Mouse (Mus musculus): ENCODE results near the gene Olfr1112. TPM values are rescaled to one million over a fixed set of nuclear protein-coding genes. Genes with fewer than 3 reads are reported as not detected.
"Not testable (repeated sequence)": the region's sequence is repeated elsewhere in the genome, so short reads cannot be mapped to it uniquely, and the experiment has no call there.

Olfr1112 gene
- not detected in 2 replicates for polyA plus RNA-seq (2015; fragmentation: Nextera tagmentation; extraction: Ambion mirVana)

DNA sequence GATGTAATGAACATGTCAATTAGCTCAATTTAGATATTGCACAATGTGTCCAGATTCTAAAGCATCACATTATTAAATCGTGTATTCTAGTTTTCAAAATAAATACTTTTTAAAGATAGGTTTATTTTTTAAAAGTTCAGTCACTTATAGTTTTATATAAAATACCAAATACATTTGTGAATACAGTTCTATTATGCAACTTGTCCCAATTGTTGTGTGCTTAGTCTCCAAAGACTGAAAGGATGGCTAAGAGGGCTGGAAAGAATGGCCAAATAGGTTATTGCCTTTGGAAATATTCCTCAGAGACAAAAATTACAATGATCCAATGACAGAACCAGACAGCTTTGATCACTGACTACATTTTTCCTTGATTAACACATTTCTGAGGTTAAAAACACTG is at the start of gene Olfr1112:
Gene Olfr1112, plus strand, starts transcription at position 301 of the 400 bp plus-strand sequence.
- Histone ChIP-seq H3K9me3 (ENCODE audit: control insufficient read depth, low read length) (no peaks in the 10 kb centered on the region), H3K4me2 (ENCODE audit: low read depth, low read length) (no peak within 1 kb of the TSS), H3K27ac (ENCODE audit: low read length) (no peak within 1 kb of the TSS), H3K4me3 (ENCODE audit: low read length) (no peak within 1 kb of the TSS), H3K9ac (ENCODE audit: low read depth, low read length) (no peak within 1 kb of the TSS), H3K4me1 (ENCODE audit: control insufficient read depth, insufficient read depth, low read length) (no peaks in the 10 kb centered on the region), H3K36me3 (ENCODE audit: control insufficient read depth, insufficient read depth, low read length) (no peaks in the 10 kb centered on the region), H3K27me3 (replicated peaks; ENCODE audit: control insufficient read depth, insufficient read depth, low read length) (no peaks in the 10 kb centered on the region)
- ATAC-seq = no peak
- WGBS = 82% methylated on average over 1 of the region's 1 CpGs

DNA sequence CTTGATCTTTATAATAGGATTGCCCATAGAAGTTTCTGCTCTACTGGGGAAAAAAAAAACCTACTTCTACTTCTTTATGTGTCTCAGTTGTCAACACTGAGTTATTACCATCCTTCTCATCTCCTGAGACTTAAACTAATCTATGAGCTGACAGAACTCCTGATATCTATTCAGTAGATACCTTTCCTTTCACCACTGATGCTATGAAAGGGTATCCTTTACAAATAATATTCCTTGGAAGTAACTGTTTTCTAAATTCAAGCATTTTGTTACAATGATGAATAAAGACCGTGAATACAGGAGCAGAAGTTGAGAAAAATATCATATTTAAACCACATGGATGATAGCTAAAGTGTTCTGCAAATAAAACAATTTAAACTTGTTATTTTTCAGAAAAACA is 47.4 kb upstream of the Olfr1112 start, which contains the start of gene Olfr1110:
Gene Olfr1110, minus strand, starts transcription at position 101 of the 400 bp plus-strand sequence.
- no peaks in the 10 kb centered on the region for H3K9me3 ChIP-seq (ENCODE audit: control insufficient read depth, low read length)
- no peaks in the 10 kb centered on the region for H3K4me1 ChIP-seq (ENCODE audit: control insufficient read depth, insufficient read depth, low read length)
- no peak within 1 kb of the TSS for H3K4me3 ChIP-seq (ENCODE audit: low read length)
- no peaks in the 10 kb centered on the region for H3K27me3 ChIP-seq (replicated peaks; ENCODE audit: control insufficient read depth, insufficient read depth, low read length)
- no peak within 1 kb of the TSS for H3K4me2 ChIP-seq (ENCODE audit: low read depth, low read length)
- no peak within 1 kb of the TSS for H3K27ac ChIP-seq (ENCODE audit: low read length)
- 71% methylated on average over 1 of the region's 1 CpGs for WGBS
- ATAC-seq = no peak
- no peaks in the 10 kb centered on the region for H3K36me3 ChIP-seq (ENCODE audit: control insufficient read depth, insufficient read depth, low read length)
- H3K9ac ChIP-seq (ENCODE audit: low read depth, low read length) = no peak within 1 kb of the TSS

DNA sequence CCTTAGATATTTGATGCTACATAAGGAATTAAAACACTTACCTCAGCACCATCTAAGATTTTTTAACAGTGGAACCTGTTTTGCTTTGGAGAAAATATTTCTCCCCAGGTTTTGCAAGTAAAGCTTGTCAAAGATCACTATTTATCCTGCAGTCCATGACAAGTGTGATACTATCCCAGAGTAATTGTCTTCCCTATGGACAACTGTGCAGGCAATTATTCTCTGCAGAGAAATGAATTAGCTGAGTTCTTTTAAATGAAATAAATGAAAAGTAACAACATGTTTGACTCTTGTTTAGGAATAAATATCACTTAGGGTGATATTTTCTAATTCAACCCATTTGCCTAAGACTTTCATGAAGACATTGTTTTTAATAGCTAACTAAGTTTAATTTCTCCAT is 35.1 kb upstream of the Olfr1112 start, which contains the start of gene Olfr1111:
Gene Olfr1111, minus strand, starts transcription at position 101 of the 400 bp plus-strand sequence.
- Histone ChIP-seq H3K27ac (ENCODE audit: low read length) (no peak within 1 kb of the TSS), H3K27me3 (replicated peaks; ENCODE audit: control insufficient read depth, insufficient read depth, low read length) (no peaks in the 10 kb centered on the region), H3K4me1 (ENCODE audit: control insufficient read depth, insufficient read depth, low read length) (no peaks in the 10 kb centered on the region), H3K4me3 (ENCODE audit: low read length) (no peak within 1 kb of the TSS), H3K9ac (ENCODE audit: low read depth, low read length) (no peak within 1 kb of the TSS), H3K36me3 (ENCODE audit: control insufficient read depth, insufficient read depth, low read length) (no peaks in the 10 kb centered on the region), H3K4me2 (ENCODE audit: low read depth, low read length) (no peak within 1 kb of the TSS), H3K9me3 (ENCODE audit: control insufficient read depth, low read length) (no peaks in the 10 kb centered on the region)
- ATAC-seq = no peak

DNA sequence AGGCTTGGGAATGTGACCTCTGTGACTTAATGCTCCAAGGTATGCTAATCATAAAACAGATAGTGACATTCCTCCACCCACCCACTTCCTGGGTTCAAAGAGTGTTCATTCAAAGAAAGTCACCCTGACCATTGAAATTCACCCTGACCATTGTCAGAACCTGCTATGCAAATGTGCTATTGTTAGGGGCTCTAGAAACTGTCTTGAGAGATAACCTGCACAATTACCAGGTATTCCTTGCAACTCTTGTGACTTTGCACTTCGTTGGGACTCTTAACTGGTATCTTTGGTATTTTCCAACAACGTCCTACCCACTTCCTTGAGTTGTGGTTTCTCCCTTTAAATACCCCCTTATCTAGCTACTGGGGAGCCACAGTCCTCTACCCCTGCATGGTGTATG is 19.9 kb upstream of the Olfr1112 start:
- not testable (repeated sequence) for H3K9me3 ChIP-seq (ENCODE audit: control insufficient read depth, low read length); H3K4me2 ChIP-seq (ENCODE audit: low read depth, low read length); H3K27me3 ChIP-seq (replicated peaks; ENCODE audit: control insufficient read depth, insufficient read depth, low read length); H3K4me3 ChIP-seq (ENCODE audit: low read length); H3K27ac ChIP-seq (ENCODE audit: low read length); H3K36me3 ChIP-seq (ENCODE audit: control insufficient read depth, insufficient read depth, low read length); H3K4me1 ChIP-seq (ENCODE audit: control insufficient read depth, insufficient read depth, low read length); ATAC-seq; H3K9ac ChIP-seq (ENCODE audit: low read depth, low read length)
- 72% methylated on average over 2 of the region's 2 CpGs for WGBS

DNA sequence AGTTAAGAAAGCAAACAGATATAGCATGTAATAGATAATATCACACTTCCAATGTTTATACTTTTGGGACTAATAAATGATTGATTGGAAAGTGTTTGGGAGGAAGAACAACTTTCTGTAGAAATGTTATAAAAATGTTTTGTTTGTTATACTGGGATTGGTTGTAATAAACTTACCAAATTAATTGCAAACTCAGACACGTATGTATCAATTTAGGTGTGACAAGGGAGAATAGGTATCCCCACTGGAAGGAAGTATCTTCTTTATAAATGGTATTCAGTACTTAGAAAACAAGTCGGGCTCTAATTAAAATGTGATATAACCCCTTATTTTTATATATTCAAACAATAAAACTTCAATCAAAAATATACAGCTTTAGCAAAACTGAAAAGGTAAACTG is 21.1 kb downstream of the Olfr1112 start, which contains the start of gene Olfr1113:
Gene Olfr1113, plus strand, starts transcription at position 301 of the 400 bp plus-strand sequence.
- WGBS = 88% methylated on average over 2 of the region's 2 CpGs
- H3K9me3 ChIP-seq (ENCODE audit: control insufficient read depth, low read length) = no peaks in the 10 kb centered on the region

More for the DNA sequence above, 21.1 kb downstream of the Olfr1112 start, which contains the start of gene Olfr1113:
- H3K4me1 ChIP-seq (ENCODE audit: control insufficient read depth, insufficient read depth, low read length) = no peaks in the 10 kb centered on the region
- H3K36me3 ChIP-seq (ENCODE audit: control insufficient read depth, insufficient read depth, low read length) = no peaks in the 10 kb centered on the region
- no peaks in the 10 kb centered on the region for H3K27me3 ChIP-seq (replicated peaks; ENCODE audit: control insufficient read depth, insufficient read depth, low read length)
- no peak within 1 kb of the TSS for H3K4me3 ChIP-seq (ENCODE audit: low read length)
- H3K4me2 ChIP-seq (ENCODE audit: low read depth, low read length) = no peak within 1 kb of the TSS
- H3K9ac ChIP-seq (ENCODE audit: low read depth, low read length) = no peak within 1 kb of the TSS
- H3K27ac ChIP-seq (ENCODE audit: low read length) = no peak within 1 kb of the TSS
- ATAC-seq = no peak

Other genes with a start within 250 kb of the Olfr1112 start
- gene Olfr1099, start 227.1 kb upstream of the Olfr1112 start, polyA plus RNA-seq (2015; fragmentation: Nextera tagmentation; extraction: Ambion mirVana) = not detected in 2 replicates
- not detected in 2 replicates for gene Olfr1100, start 207.8 kb upstream of the Olfr1112 start, polyA plus RNA-seq (2015; fragmentation: Nextera tagmentation; extraction: Ambion mirVana)
- not detected in 2 replicates for gene Olfr1101, start 196.6 kb upstream of the Olfr1112 start, polyA plus RNA-seq (2015; fragmentation: Nextera tagmentation; extraction: Ambion mirVana)
- gene Olfr1102, start 189.4 kb upstream of the Olfr1112 start, polyA plus RNA-seq (2015; fragmentation: Nextera tagmentation; extraction: Ambion mirVana) = not detected in 2 replicates
- not detected in 2 replicates for gene Olfr1104, start 160.7 kb upstream of the Olfr1112 start, polyA plus RNA-seq (2015; fragmentation: Nextera tagmentation; extraction: Ambion mirVana)
- gene Olfr1105, start 151.3 kb upstream of the Olfr1112 start, polyA plus RNA-seq (2015; fragmentation: Nextera tagmentation; extraction: Ambion mirVana) = not detected in 2 replicates
- gene Olfr1106, start 135.5 kb upstream of the Olfr1112 start, polyA plus RNA-seq (2015; fragmentation: Nextera tagmentation; extraction: Ambion mirVana) = not detected in 2 replicates
- not detected in 2 replicates for gene Olfr1107, start 112.0 kb upstream of the Olfr1112 start, polyA plus RNA-seq (2015; fragmentation: Nextera tagmentation; extraction: Ambion mirVana)
- not detected in 2 replicates for gene Olfr1109, start 91.8 kb upstream of the Olfr1112 start, polyA plus RNA-seq (2015; fragmentation: Nextera tagmentation; extraction: Ambion mirVana)
- gene Olfr259, start 73.2 kb upstream of the Olfr1112 start, polyA plus RNA-seq (2015; fragmentation: Nextera tagmentation; extraction: Ambion mirVana) = not detected in 2 replicates
- gene Olfr1110, start 47.5 kb upstream of the Olfr1112 start, polyA plus RNA-seq (2015; fragmentation: Nextera tagmentation; extraction: Ambion mirVana) = not detected in 2 replicates
- not detected in 2 replicates for gene Olfr1111, start 35.2 kb upstream of the Olfr1112 start, polyA plus RNA-seq (2015; fragmentation: Nextera tagmentation; extraction: Ambion mirVana)
- gene Olfr1113, start 21.2 kb downstream of the Olfr1112 start, polyA plus RNA-seq (2015; fragmentation: Nextera tagmentation; extraction: Ambion mirVana) = not detected in 2 replicates
- gene Olfr1115, start 60.2 kb downstream of the Olfr1112 start, polyA plus RNA-seq (2015; fragmentation: Nextera tagmentation; extraction: Ambion mirVana) = not detected in 2 replicates
- not detected in 2 replicates for gene Olfr1116, start 79.7 kb downstream of the Olfr1112 start, polyA plus RNA-seq (2015; fragmentation: Nextera tagmentation; extraction: Ambion mirVana)
- gene Olfr1118, start 119.8 kb downstream of the Olfr1112 start, polyA plus RNA-seq (2015; fragmentation: Nextera tagmentation; extraction: Ambion mirVana) = not detected in 2 replicates
- not detected in 2 replicates for gene Olfr1120, start 167.0 kb downstream of the Olfr1112 start, polyA plus RNA-seq (2015; fragmentation: Nextera tagmentation; extraction: Ambion mirVana)
- not detected in 2 replicates for gene Olfr1121, start 182.1 kb downstream of the Olfr1112 start, polyA plus RNA-seq (2015; fragmentation: Nextera tagmentation; extraction: Ambion mirVana)
- gene Olfr1122, start 198.1 kb downstream of the Olfr1112 start, polyA plus RNA-seq (2015; fragmentation: Nextera tagmentation; extraction: Ambion mirVana) = not detected in 2 replicates
- gene Olfr1123, start 228.8 kb downstream of the Olfr1112 start, polyA plus RNA-seq (2015; fragmentation: Nextera tagmentation; extraction: Ambion mirVana) = not detected in 2 replicates
- not detected in 2 replicates for gene Olfr1124, start 242.5 kb downstream of the Olfr1112 start, polyA plus RNA-seq (2015; fragmentation: Nextera tagmentation; extraction: Ambion mirVana)

All from intestine, embryonic 16.5 days (tissue).